Mouse (Mus musculus): Measurements from ENCODE around the gene Slc27a4. TPM values are rescaled to one million over a fixed set of nuclear protein-coding genes. Genes with fewer than 3 reads are reported as not detected.
A peak's percentile ranks its signal among the peaks of the same experiment; 100 is the strongest.

Slc27a4 gene
- polyA plus RNA-seq, 1 experiment from 2014 or later = 2.4 TPM

- no peaks in the 10 kb centered on the region for H3K9me3 ChIP-seq (replicated peaks)
- peak within 1 kb of the TSS; percentile 71 for H3K9ac ChIP-seq
- peak within 1 kb of the TSS; percentile 84 for H3K4me3 ChIP-seq (replicated peaks)
- H3K36me3 ChIP-seq = peaks cover 61% of the 10 kb centered on the region
- ATAC-seq (ENCODE audit: low read depth) (peak; percentile 85), DNase-seq (peak; percentile 85)
- peaks cover 22% of the 10 kb centered on the region for H3K4me1 ChIP-seq (replicated peaks)
- peak within 1 kb of the TSS; percentile 83 for H3K27ac ChIP-seq
- no peaks in the 10 kb centered on the region for H3K27me3 ChIP-seq
- WGBS (ENCODE audit: insufficient replicate concordance) = 2% methylated on average over 31 of the region's 31 CpGs
- H3K4me2 ChIP-seq = peak within 1 kb of the TSS; percentile 93
These were observed 15.1 kb upstream of the Slc27a4 start, which contains the start of gene Coq4 for GRCm38 (mm10) chr2:29787104-29787917. TSS of gene Coq4 (plus strand) at chr2:29787493.

DNA sequence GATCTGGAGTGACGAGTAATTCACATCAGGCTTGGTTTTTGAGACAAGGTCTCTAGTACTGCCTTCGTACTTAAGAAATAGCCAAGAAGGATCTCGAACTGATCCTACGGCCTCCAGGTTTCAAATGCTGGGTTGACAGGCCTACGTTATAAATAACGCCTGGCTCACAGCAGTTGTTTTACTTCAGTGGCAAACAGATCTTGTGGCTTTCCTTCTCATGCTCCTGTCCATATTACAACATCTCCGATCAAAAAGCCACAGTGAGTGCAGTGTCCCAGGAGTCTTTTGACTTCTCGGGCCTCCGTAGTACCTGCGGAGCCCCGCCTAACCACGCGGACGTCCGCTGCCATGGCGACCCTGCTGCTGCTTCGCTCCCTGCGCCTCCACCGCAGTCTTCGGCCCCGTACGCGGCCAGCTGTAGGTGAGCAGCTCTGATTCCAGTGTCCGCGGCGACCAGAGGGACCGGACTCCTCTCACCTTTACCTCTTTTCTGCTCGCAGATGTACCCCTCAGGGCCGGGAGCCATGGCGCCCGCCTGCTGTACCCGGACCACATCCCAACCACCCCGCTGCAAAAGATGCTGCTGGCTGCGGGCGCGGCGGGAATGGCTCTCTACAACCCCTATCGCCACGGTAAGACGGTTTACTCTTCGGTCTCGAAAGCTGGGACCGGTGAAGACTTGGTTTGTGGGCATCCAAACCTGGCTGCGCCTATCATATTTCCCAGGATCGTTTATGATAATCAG lies 14.3 kb upstream of the Slc27a4 start, which contains the start of gene Trub2:
Gene Trub2, minus strand, starts transcription at position 566 of the 745 bp plus-strand sequence.
- Histone ChIP-seq H3K4me3 (replicated peaks) (peak within 1 kb of the TSS; percentile 84), H3K9me3 (replicated peaks) (no peaks in the 10 kb centered on the region), H3K27ac (peak within 1 kb of the TSS; percentile 83), H3K4me2 (peak within 1 kb of the TSS; percentile 93), H3K4me1 (replicated peaks) (peaks cover 22% of the 10 kb centered on the region), H3K27me3 (no peaks in the 10 kb centered on the region), H3K36me3 (peaks cover 57% of the 10 kb centered on the region), H3K9ac (peak within 1 kb of the TSS; percentile 71)
- WGBS (ENCODE audit: insufficient replicate concordance) = under 1% methylated on average over 45 of the region's 45 CpGs
- ATAC-seq (ENCODE audit: low read depth) (peak; percentile 86), DNase-seq (peak; percentile 77)

GRCm38 (mm10) chr2:29792772-29793487 lies 9.5 kb upstream of the Slc27a4 start:
- Histone ChIP-seq H3K4me2 (no peak overlapping the region), H3K36me3 (peaks cover 36% of the 10 kb centered on the region), H3K9ac (no peak overlapping the region), H3K9me3 (replicated peaks) (no peaks in the 10 kb centered on the region), H3K27me3 (no peaks in the 10 kb centered on the region), H3K27ac (no peak overlapping the region), H3K4me1 (replicated peaks) (peaks cover 12% of the 10 kb centered on the region), H3K4me3 (replicated peaks) (no peak overlapping the region)
- ATAC-seq (ENCODE audit: low read depth) (no peak), DNase-seq (no peak)
- 81% methylated on average over 2 of the region's 2 CpGs for WGBS (ENCODE audit: insufficient replicate concordance)

DNA sequence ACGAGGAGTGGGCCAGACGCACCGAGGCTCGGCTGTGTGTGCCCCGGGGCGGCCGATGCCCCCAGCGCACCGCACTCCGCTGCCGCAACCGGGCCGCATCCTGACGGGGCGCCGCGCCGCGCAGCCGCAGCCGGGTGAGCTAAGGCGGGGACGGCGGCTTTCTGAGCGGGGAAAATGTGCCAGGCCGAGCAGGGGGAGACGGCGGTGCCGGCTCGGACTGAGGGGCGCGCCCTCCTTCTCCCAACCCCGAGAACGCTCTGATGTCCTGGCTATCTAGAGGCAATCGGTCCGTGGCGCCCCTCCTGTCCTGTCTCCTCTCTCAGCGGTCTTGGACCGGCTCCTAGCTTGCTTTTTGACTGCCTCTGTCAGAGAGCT lies 380 bp downstream of the Slc27a4 start:
- Histone ChIP-seq H3K27ac (no peak overlapping the region), H3K9me3 (replicated peaks) (no peaks in the 10 kb centered on the region), H3K4me2 (peak overlapping the region; percentile 99), H3K4me1 (replicated peaks) (peaks cover 14% of the 10 kb centered on the region), H3K9ac (peak overlapping the region; percentile 79), H3K4me3 (replicated peaks) (peak overlapping the region; percentile 80), H3K27me3 (peaks cover 35% of the 10 kb centered on the region), H3K36me3 (peaks cover 4% of the 10 kb centered on the region; the same call in 1 of the 2 replicates)
- 0% methylated on average over 39 of the region's 39 CpGs for WGBS (ENCODE audit: insufficient replicate concordance)
- DNase-seq = no peak
- no peak for ATAC-seq (ENCODE audit: low read depth)

DNA sequence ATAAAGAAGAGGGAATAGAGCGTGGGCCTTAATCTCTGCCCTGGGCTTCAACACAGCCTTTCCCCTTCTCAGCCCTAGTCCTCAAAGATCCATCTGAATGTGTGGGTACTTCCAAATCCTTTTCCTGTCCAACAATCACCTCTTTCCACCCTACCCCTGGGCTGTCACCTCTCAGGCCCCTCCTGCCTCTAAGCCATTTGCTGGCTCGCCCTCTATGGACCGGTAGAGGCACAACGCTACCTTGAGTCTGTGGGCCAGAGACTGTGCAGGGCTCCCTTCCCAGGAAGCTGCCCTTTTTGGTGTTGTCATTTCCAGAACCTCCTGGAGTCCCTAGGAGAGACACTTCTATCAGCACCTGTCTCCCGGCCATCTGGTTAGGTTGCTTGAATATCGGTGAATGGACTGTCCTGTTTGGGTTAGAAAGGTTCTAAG lies 982 bp downstream of the Slc27a4 start:
- Histone ChIP-seq H3K36me3 (peaks cover 4% of the 10 kb centered on the region; the same call in 1 of the 2 replicates), H3K4me3 (replicated peaks) (peak overlapping the region; percentile 80), H3K27me3 (peaks cover 35% of the 10 kb centered on the region), H3K4me2 (peak overlapping the region; percentile 99), H3K4me1 (replicated peaks) (peaks cover 14% of the 10 kb centered on the region), H3K27ac (no peak overlapping the region), H3K9me3 (replicated peaks) (no peaks in the 10 kb centered on the region), H3K9ac (peak overlapping the region; percentile 79)
- WGBS (ENCODE audit: insufficient replicate concordance) = 29% methylated on average over 6 of the region's 6 CpGs
- ATAC-seq (ENCODE audit: low read depth) (no peak), DNase-seq (no peak)

DNA sequence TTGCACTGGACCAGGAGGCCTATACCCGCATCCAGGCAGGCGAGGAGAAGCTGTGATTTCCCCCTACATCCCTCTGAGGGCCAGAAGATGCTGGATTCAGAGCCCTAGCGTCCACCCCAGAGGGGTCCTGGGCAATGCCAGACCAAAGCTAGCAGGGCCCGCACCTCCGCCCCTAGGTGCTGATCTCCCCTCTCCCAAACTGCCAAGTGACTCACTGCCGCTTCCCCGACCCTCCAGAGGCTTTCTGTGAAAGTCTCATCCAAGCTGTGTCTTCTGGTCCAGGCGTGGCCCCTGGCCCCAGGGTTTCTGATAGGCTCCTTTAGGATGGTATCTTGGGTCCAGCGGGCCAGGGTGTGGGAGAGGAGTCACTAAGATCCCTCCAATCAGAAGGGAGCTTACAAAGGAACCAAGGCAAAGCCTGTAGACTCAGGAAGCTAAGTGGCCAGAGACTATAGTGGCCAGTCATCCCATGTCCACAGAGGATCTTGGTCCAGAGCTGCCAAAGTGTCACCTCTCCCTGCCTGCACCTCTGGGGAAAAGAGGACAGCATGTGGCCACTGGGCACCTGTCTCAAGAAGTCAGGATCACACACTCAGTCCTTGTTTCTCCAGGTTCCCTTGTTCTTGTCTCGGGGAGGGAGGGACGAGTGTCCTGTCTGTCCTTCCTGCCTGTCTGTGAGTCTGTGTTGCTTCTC lies 13.4 kb downstream of the Slc27a4 start:
- no peak overlapping the region for H3K4me2 ChIP-seq
- H3K27ac ChIP-seq = no peak overlapping the region
- DNase-seq (no peak), ATAC-seq (ENCODE audit: low read depth) (no peak)
- peaks cover 19% of the 10 kb centered on the region for H3K4me1 ChIP-seq (replicated peaks)
- H3K36me3 ChIP-seq = peaks cover 10% of the 10 kb centered on the region; the same call in 1 of the 2 replicates
- no peaks in the 10 kb centered on the region for H3K27me3 ChIP-seq
- no peaks in the 10 kb centered on the region for H3K9me3 ChIP-seq (replicated peaks)
- no peak overlapping the region for H3K9ac ChIP-seq
- 62% methylated on average over 11 of the region's 11 CpGs for WGBS (ENCODE audit: insufficient replicate concordance)
- no peak overlapping the region for H3K4me3 ChIP-seq (replicated peaks)

- Histone ChIP-seq H3K9me3 (replicated peaks) (no peaks in the 10 kb centered on the region), H3K4me2 (no peak overlapping the region), H3K36me3 (peaks cover 8% of the 10 kb centered on the region; the same call in 1 of the 2 replicates), H3K4me3 (replicated peaks) (no peak overlapping the region), H3K4me1 (replicated peaks) (peaks cover 21% of the 10 kb centered on the region), H3K27me3 (no peaks in the 10 kb centered on the region), H3K9ac (no peak overlapping the region), H3K27ac (no peak overlapping the region)
- no peak; the same call in 1 of the 2 replicates for ATAC-seq (ENCODE audit: low read depth)
- DNase-seq = peak; percentile 59
- 37% methylated on average over 8 of the region's 8 CpGs for WGBS (ENCODE audit: insufficient replicate concordance)
These were observed 15.2 kb downstream of the Slc27a4 start for GRCm38 (mm10) chr2:29817426-29818232.

DNA sequence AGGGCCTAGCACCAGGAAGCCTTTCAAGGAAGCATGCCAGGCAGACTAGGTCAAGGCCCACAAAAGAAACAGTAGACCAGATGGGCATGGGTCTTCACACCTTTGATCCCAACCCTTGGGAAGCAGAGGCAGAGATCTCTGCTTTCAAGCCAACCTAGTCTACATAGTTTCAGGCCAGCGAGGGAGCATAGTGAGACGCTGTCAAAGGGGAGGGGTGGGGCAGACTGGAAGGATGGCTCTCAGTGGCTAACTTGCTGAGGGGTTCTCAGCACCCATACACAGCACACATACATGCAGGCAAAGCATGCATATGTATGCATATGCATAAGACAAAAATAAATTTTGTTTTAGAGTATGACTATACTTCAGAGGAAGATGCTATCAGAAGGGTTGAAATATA lies 16.9 kb downstream of the Slc27a4 start:
- H3K27me3 ChIP-seq = no peaks in the 10 kb centered on the region
- H3K4me1 ChIP-seq (replicated peaks) = peaks cover 21% of the 10 kb centered on the region
- DNase-seq (no peak), ATAC-seq (ENCODE audit: low read depth) (no peak)
- H3K36me3 ChIP-seq = no peaks in the 10 kb centered on the region
- peak overlapping the region; percentile 89 for H3K4me2 ChIP-seq
- no peak overlapping the region; the same call in 1 of the 2 replicates for H3K27ac ChIP-seq
- no peaks in the 10 kb centered on the region for H3K9me3 ChIP-seq (replicated peaks)
- WGBS (ENCODE audit: insufficient replicate concordance) = 32% methylated on average over 2 of the region's 2 CpGs
- peak overlapping the region; percentile 72; the same call in 1 of the 2 replicates for H3K9ac ChIP-seq
- no peak overlapping the region for H3K4me3 ChIP-seq (replicated peaks)

- Histone ChIP-seq H3K36me3 (no peaks in the 10 kb centered on the region), H3K4me1 (replicated peaks) (peaks cover 21% of the 10 kb centered on the region), H3K4me3 (replicated peaks) (peak within 1 kb of the TSS; percentile 61), H3K4me2 (peak within 1 kb of the TSS; percentile 89), H3K27ac (peak within 1 kb of the TSS; percentile 74), H3K9me3 (replicated peaks) (no peaks in the 10 kb centered on the region), H3K9ac (peak within 1 kb of the TSS; percentile 72), H3K27me3 (no peaks in the 10 kb centered on the region)
- DNase-seq = peak; percentile 56
- ATAC-seq (ENCODE audit: low read depth) = peak; percentile 71
- 2% methylated on average over 35 of the region's 35 CpGs for WGBS (ENCODE audit: insufficient replicate concordance)
These were observed 17.8 kb downstream of the Slc27a4 start, which contains the start of gene Urm1 for GRCm38 (mm10) chr2:29820025-29820817. TSS of gene Urm1 (plus strand) at chr2:29820075.
